Mouse (Mus musculus) spleen, adult 2 months (tissue): ENCODE results near the gene Arnt2. TPM values are rescaled to one million over a fixed set of nuclear protein-coding genes. Genes with fewer than 3 reads are reported as not detected.

ENCODE experiments used
- DNase-seq, 2 experiments: peaks; one replicate each; pipeline versions ENCODE4 v3.0.0 to v3.0.0-alpha.2; 2012 to 2021; ENCODE audit warnings: low spot score in 2 of 2, low read depth in 1 of 2
- H3K27ac ChIP-seq: fragments of 200-500 bp; 2 replicates; pipeline ENCODE4 v1.5.1; 2012; ENCODE audit warnings: low read length, inconsistent platforms; ENCODE audit not compliant: insufficient read depth
- H3K27me3 ChIP-seq: fragments of 200-500 bp; 2 replicates; pipeline ENCODE4 v1.6.1; 2012; ENCODE audit warnings: mild to moderate bottlenecking, moderate library complexity, low read length, inconsistent platforms; ENCODE audit not compliant: control insufficient read depth, insufficient read depth
- H3K36me3 ChIP-seq: fragments of 200-500 bp; 2 replicates; pipeline ENCODE4 v1.6.1; 2012; ENCODE audit warnings: mild to moderate bottlenecking, low read length, inconsistent platforms; ENCODE audit not compliant: control insufficient read depth, insufficient read depth
- H3K4me1 ChIP-seq: fragments of 200-500 bp; 2 replicates; pipeline ENCODE4 v1.6.1; 2011; ENCODE audit warnings: inconsistent platforms; ENCODE audit not compliant: control insufficient read depth, insufficient read depth, insufficient read length
- H3K4me3 ChIP-seq: fragments of 200-500 bp; 2 replicates; pipeline ENCODE4 v1.5.1; 2011; ENCODE audit warnings: mild to moderate bottlenecking, inconsistent platforms; ENCODE audit not compliant: insufficient read depth, insufficient read length; ENCODE audit errors: extremely low read depth
- CTCF ChIP-seq: fragments of 200-500 bp; IDR thresholded peaks from 2 replicates; pipeline ENCODE4 v1.5.1; 2011; ENCODE audit warnings: mild to moderate bottlenecking, inconsistent platforms; ENCODE audit not compliant: insufficient read depth, insufficient read length, insufficient replicate concordance; ENCODE audit errors: extremely low read depth
- POLR2A ChIP-seq: fragments of 200-500 bp; IDR thresholded peaks from 2 replicates; pipeline ENCODE4 v1.6.1; 2011; ENCODE audit warnings: low read depth, low read length, inconsistent platforms
- WGBS: fragments of 180-500 bp; shearing (Covaris S2); methylation state at CpG from one replicate; pipeline ENCODE4 v1.1.7; 2018; 5-methylcytosine and 5-hydroxymethylcytosine counted together
- polyA plus RNA-seq: library from polyadenylated mRNA; depleted of rRNA; stranded (reverse); fragments of >200 nt; gene quantifications from 2 replicates; pipeline ENCODE4 v1.2.3, GENCODE M21; 2012; rRNA removed

Arnt2 gene
- polyA plus RNA-seq, 1 experiment, result 2.0 TPM

GRCm38 (mm10) chr7:84201151-84202068 is 208.6 kb downstream of the Arnt2 start:
- Histone ChIP-seq H3K27ac (no peak overlapping the region), H3K4me3 (no peak overlapping the region), H3K27me3 (no peaks in the 10 kb centered on the region), H3K36me3 (no peaks in the 10 kb centered on the region), H3K4me1 (no peaks in the 10 kb centered on the region; the same call in 1 of the 2 replicates)
- no peak for TF ChIP-seq POLR2A
- no peak for TF ChIP-seq CTCF
- WGBS, result 78% methylated on average over 13 of the region's 13 CpGs
- DNase-seq, result no peak

GRCm38 (mm10) chr7:84197208-84197860 is 212.6 kb downstream of the Arnt2 start:
- Histone ChIP-seq H3K36me3 (no peaks in the 10 kb centered on the region), H3K4me3 (no peak overlapping the region), H3K27ac (no peak overlapping the region), H3K27me3 (no peaks in the 10 kb centered on the region), H3K4me1 (no peaks in the 10 kb centered on the region; the same call in 1 of the 2 replicates)
- TF ChIP-seq CTCF (no peak), POLR2A (no peak)
- no peak for DNase-seq
- WGBS, result 68% methylated on average over 6 of the region's 6 CpGs

Other genes starting within 250 kb of the Arnt2 start
- gene Gm2115, start 118.8 kb upstream of the Arnt2 start, polyA plus RNA-seq, result 0.06 and 0.33 TPM in 2 replicates
- 7.4 and 8.4 TPM in 2 replicates for gene Fah, start 196.5 kb upstream of the Arnt2 start, polyA plus RNA-seq